Mouse (Mus musculus) ovary, adult 18-20 months (tissue): ENCODE results near the gene H2afy.
"Not testable (repeated sequence)": the region's sequence is repeated elsewhere in the genome, so short reads cannot be mapped to it uniquely, and the experiment has no call there.

ENCODE experiments used
- DNase-seq: peaks from one replicate; pipeline ENCODE4 v3.0.0; 2022; ENCODE audit warnings: low spot score, mixed read lengths

The H2afy gene

GRCm38 (mm10) chr13:56071586-56072267 is 64.4 kb downstream of the H2afy start:
- DNase-seq, result no peak

- no peak for DNase-seq
Observed at GRCm38 (mm10) chr13:56069643-56070042, 66.5 kb downstream of the H2afy start.

- no peak for DNase-seq
Observed at GRCm38 (mm10) chr13:56068517-56068916, 67.6 kb downstream of the H2afy start.

- DNase-seq, result no peak
Observed at GRCm38 (mm10) chr13:56066904-56067303, 69.3 kb downstream of the H2afy start.

GRCm38 (mm10) chr13:56066152-56066551 is 70.0 kb downstream of the H2afy start:
- no peak for DNase-seq

GRCm38 (mm10) chr13:56057761-56058160 is 78.4 kb downstream of the H2afy start:
- no peak for DNase-seq

- DNase-seq, result no peak
Observed at GRCm38 (mm10) chr13:56055720-56056119, 80.4 kb downstream of the H2afy start.

GRCm38 (mm10) chr13:56054089-56054488 is 82.1 kb downstream of the H2afy start:
- DNase-seq, result no peak

GRCm38 (mm10) chr13:56052781-56053180 is 83.4 kb downstream of the H2afy start:
- DNase-seq, result no peak

GRCm38 (mm10) chr13:56050246-56050645 is 85.9 kb downstream of the H2afy start:
- no peak for DNase-seq

- no peak for DNase-seq
Observed at GRCm38 (mm10) chr13:56042221-56042620, 93.9 kb downstream of the H2afy start.

- no peak for DNase-seq
Observed at GRCm38 (mm10) chr13:56040621-56041020, 95.5 kb downstream of the H2afy start.

- DNase-seq, result no peak
Observed at GRCm38 (mm10) chr13:56039610-56040371, 96.4 kb downstream of the H2afy start.

GRCm38 (mm10) chr13:56029006-56029405 is 107.2 kb downstream of the H2afy start:
- no peak for DNase-seq

- DNase-seq, result not testable (repeated sequence)
Observed at GRCm38 (mm10) chr13:56027996-56028395, 108.2 kb downstream of the H2afy start.

GRCm38 (mm10) chr13:56026623-56027022 is 109.5 kb downstream of the H2afy start:
- no peak for DNase-seq

GRCm38 (mm10) chr13:56026026-56026425 is 110.1 kb downstream of the H2afy start:
- DNase-seq, result no peak

GRCm38 (mm10) chr13:56025027-56025410 is 111.1 kb downstream of the H2afy start:
- DNase-seq, result no peak

GRCm38 (mm10) chr13:56024410-56025026 is 111.6 kb downstream of the H2afy start:
- no peak for DNase-seq
